Mouse (Mus musculus): Measurements from ENCODE around the gene Nsl1.

The Nsl1 gene

GRCm38 (mm10) chr1:191054870-191055532 lies 7.8 kb upstream of the Nsl1 start:
- no peak for DNase-seq

- DNase-seq, result no peak
Observed at GRCm38 (mm10) chr1:191055533-191055873, 7.3 kb upstream of the Nsl1 start.

GRCm38 (mm10) chr1:191057461-191057860 lies 5.4 kb upstream of the Nsl1 start:
- no peak for DNase-seq

GRCm38 (mm10) chr1:191062241-191062780 lies 501 bp upstream of the Nsl1 start:
- DNase-seq, result no peak

GRCm38 (mm10) chr1:191063700-191064099 lies 888 bp downstream of the Nsl1 start:
- no peak for DNase-seq

- no peak for DNase-seq
Observed at GRCm38 (mm10) chr1:191064535-191064934, 1.7 kb downstream of the Nsl1 start.

- DNase-seq, result no peak
Observed at GRCm38 (mm10) chr1:191065188-191065587, 2.4 kb downstream of the Nsl1 start.

GRCm38 (mm10) chr1:191068377-191068776 lies 5.6 kb downstream of the Nsl1 start:
- peak; percentile 19 for DNase-seq

GRCm38 (mm10) chr1:191070259-191070658 lies 7.4 kb downstream of the Nsl1 start:
- DNase-seq, result no peak

- no peak for DNase-seq
Observed at GRCm38 (mm10) chr1:191071613-191072012, 8.8 kb downstream of the Nsl1 start.

- DNase-seq, result no peak
Observed at GRCm38 (mm10) chr1:191072329-191072913, 9.6 kb downstream of the Nsl1 start.

- DNase-seq, result no peak
Observed at GRCm38 (mm10) chr1:191073001-191073400, 10.2 kb downstream of the Nsl1 start.

- DNase-seq, result no peak
Observed at GRCm38 (mm10) chr1:191073486-191073885, 10.7 kb downstream of the Nsl1 start.

- peak; percentile 58 for DNase-seq
Observed at GRCm38 (mm10) chr1:191075199-191075883, 12.5 kb downstream of the Nsl1 start.

GRCm38 (mm10) chr1:191083230-191083629 lies 20.4 kb downstream of the Nsl1 start:
- DNase-seq, result no peak

GRCm38 (mm10) chr1:191084951-191085559 lies 22.2 kb downstream of the Nsl1 start:
- peak; percentile 73 for DNase-seq

- no peak for DNase-seq
Observed at GRCm38 (mm10) chr1:191085597-191085996, 22.8 kb downstream of the Nsl1 start.

- no peak for DNase-seq
Observed at GRCm38 (mm10) chr1:191086304-191086878, 23.6 kb downstream of the Nsl1 start.

- no peak for DNase-seq
Observed at GRCm38 (mm10) chr1:191086960-191087359, 24.1 kb downstream of the Nsl1 start.

GRCm38 (mm10) chr1:191087955-191088354 lies 25.1 kb downstream of the Nsl1 start:
- DNase-seq, result no peak

- no peak for DNase-seq
Observed at GRCm38 (mm10) chr1:191089355-191089754, 26.5 kb downstream of the Nsl1 start.

GRCm38 (mm10) chr1:191092050-191092449 lies 29.2 kb downstream of the Nsl1 start:
- no peak for DNase-seq

GRCm38 (mm10) chr1:191093578-191093977 lies 30.8 kb downstream of the Nsl1 start:
- DNase-seq, result no peak

Data from right cerebral cortex, postnatal 4 days (tissue).